Mouse (Mus musculus) gastrocnemius, adult 8-10 months (tissue): ENCODE results near the gene Actr5. TPM values are rescaled to one million over a fixed set of nuclear protein-coding genes. Genes with fewer than 3 reads are reported as not detected.

Source experiments
- DNase-seq, 2 experiments: peaks; one replicate each; pipeline ENCODE4 v3.0.0; 2022; ENCODE audit warnings: low spot score in 2 of 2
- total RNA-seq, 4 experiments: library from RNA; stranded (reverse); gene quantifications; 2 replicates each; pipeline ENCODE4 v1.2.4; 2022

Gene Actr5
- total RNA-seq, 4 experiments from 2014 or later: 2.3 to 3.8 (median 3.2) TPM

GRCm38 (mm10) chr2:158666071-158666800 lies 41.5 kb downstream of the Actr5 start:
- no peak for DNase-seq

- no peak for DNase-seq
These were observed 42.5 kb downstream of the Actr5 start for GRCm38 (mm10) chr2:158667022-158667670.

GRCm38 (mm10) chr2:158667671-158668432 lies 43.2 kb downstream of the Actr5 start:
- DNase-seq: no peak

GRCm38 (mm10) chr2:158668433-158669010 lies 43.8 kb downstream of the Actr5 start:
- no peak for DNase-seq

- no peak for DNase-seq
These were observed 44.8 kb downstream of the Actr5 start for GRCm38 (mm10) chr2:158669199-158670195.

GRCm38 (mm10) chr2:158670571-158670970 lies 45.9 kb downstream of the Actr5 start:
- DNase-seq: no peak

- DNase-seq: no peak
These were observed 48.1 kb downstream of the Actr5 start for GRCm38 (mm10) chr2:158672829-158673228.

- no peak for DNase-seq
These were observed 48.8 kb downstream of the Actr5 start for GRCm38 (mm10) chr2:158673493-158673892.

- no peak for DNase-seq
These were observed 49.4 kb downstream of the Actr5 start for GRCm38 (mm10) chr2:158674131-158674530.

- DNase-seq: no peak
These were observed 50.1 kb downstream of the Actr5 start for GRCm38 (mm10) chr2:158674759-158675158.

- DNase-seq: no peak
These were observed 50.5 kb downstream of the Actr5 start for GRCm38 (mm10) chr2:158675161-158675560.

- no peak for DNase-seq
These were observed 51.3 kb downstream of the Actr5 start for GRCm38 (mm10) chr2:158675907-158676533.

- DNase-seq: no peak
These were observed 53.3 kb downstream of the Actr5 start for GRCm38 (mm10) chr2:158677946-158678345.

GRCm38 (mm10) chr2:158679091-158679490 lies 54.4 kb downstream of the Actr5 start:
- no peak for DNase-seq

GRCm38 (mm10) chr2:158680357-158680889 lies 55.7 kb downstream of the Actr5 start:
- DNase-seq: no peak

- no peak for DNase-seq
These were observed 57.0 kb downstream of the Actr5 start for GRCm38 (mm10) chr2:158681714-158682113.

- DNase-seq: no peak
These were observed 57.8 kb downstream of the Actr5 start for GRCm38 (mm10) chr2:158682344-158683037.

GRCm38 (mm10) chr2:158683038-158683413 lies 58.3 kb downstream of the Actr5 start:
- no peak for DNase-seq

- DNase-seq: no peak
These were observed 59.7 kb downstream of the Actr5 start for GRCm38 (mm10) chr2:158684247-158684843.
